Mouse (Mus musculus): ENCODE measurements around the gene Tcf7l2. TPM values are rescaled to one million over a fixed set of nuclear protein-coding genes. Genes with fewer than 3 reads are reported as not detected.

Tcf7l2 gene
- polyA plus RNA-seq, 1 experiment from 2014 or later = 189 TPM

GRCm38 (mm10) chr19:55746241-55746640, 4.6 kb downstream of the Tcf7l2 start:
- 0 out of 2 replicates have a peak, but pooled peaks cover 9% of the 10 kb centered on the region for H3K36me3 ChIP-seq
- peak overlapping the region; percentile 33 for H3K4me3 ChIP-seq (replicated peaks)
- H3K9ac ChIP-seq (replicated peaks) = peak overlapping the region; percentile 66
- no peak for ATAC-seq (ENCODE audit: insufficient number of reproducible peaks, insufficient read depth, low FRiP score, low TSS enrichment, low read depth)
- peak overlapping the region; percentile 90 for H3K4me2 ChIP-seq
- 8% methylated on average over 5 of the region's 5 CpGs for WGBS
- H3K9me3 ChIP-seq = no peaks in the 10 kb centered on the region
- peak overlapping the region; percentile 86 for H3K27ac ChIP-seq
- H3K4me1 ChIP-seq (replicated peaks) = peaks cover 69% of the 10 kb centered on the region
- H3K27me3 ChIP-seq = no peaks in the 10 kb centered on the region

- H3K4me3 ChIP-seq (replicated peaks) = peak overlapping the region; percentile 33
- ATAC-seq (ENCODE audit: insufficient number of reproducible peaks, insufficient read depth, low FRiP score, low TSS enrichment, low read depth) = no peak
- H3K9me3 ChIP-seq = no peaks in the 10 kb centered on the region
- H3K27me3 ChIP-seq = peaks cover 5% of the 10 kb centered on the region; the same call in 1 of the 2 replicates
- H3K36me3 ChIP-seq = peaks cover 19% of the 10 kb centered on the region; the same call in 1 of the 2 replicates
- peak overlapping the region; percentile 86 for H3K27ac ChIP-seq
- peak overlapping the region; percentile 90 for H3K4me2 ChIP-seq
- H3K9ac ChIP-seq (replicated peaks) = peak overlapping the region; percentile 52
- WGBS = 9% methylated on average over 13 of the region's 13 CpGs
- peaks cover 78% of the 10 kb centered on the region for H3K4me1 ChIP-seq (replicated peaks)
Observed at GRCm38 (mm10) chr19:55747237-55747925, 5.8 kb downstream of the Tcf7l2 start.

GRCm38 (mm10) chr19:55747926-55748291, 6.3 kb downstream of the Tcf7l2 start:
- H3K9ac ChIP-seq (replicated peaks) = peak overlapping the region; percentile 50; the same call in 1 of the 2 replicates
- H3K4me1 ChIP-seq (replicated peaks) = peaks cover 83% of the 10 kb centered on the region
- peak overlapping the region; percentile 33 for H3K4me3 ChIP-seq (replicated peaks)

GRCm38 (mm10) chr19:55748801-55749200, 7.2 kb downstream of the Tcf7l2 start:
- Histone ChIP-seq H3K4me1 (replicated peaks) (peaks cover 88% of the 10 kb centered on the region), H3K4me3 (replicated peaks) (peak overlapping the region; percentile 33), H3K9ac (replicated peaks) (peak overlapping the region; percentile 50), H3K27ac (peak overlapping the region; percentile 86), H3K9me3 (no peaks in the 10 kb centered on the region), H3K27me3 (peaks cover 5% of the 10 kb centered on the region; the same call in 1 of the 2 replicates), H3K4me2 (peak overlapping the region; percentile 90), H3K36me3 (peaks cover 22% of the 10 kb centered on the region)
- no peak for ATAC-seq (ENCODE audit: insufficient number of reproducible peaks, insufficient read depth, low FRiP score, low TSS enrichment, low read depth)
- 2% methylated on average over 6 of the region's 6 CpGs for WGBS

More at GRCm38 (mm10) chr19:55747926-55748291, 6.3 kb downstream of the Tcf7l2 start:
- Histone ChIP-seq H3K27me3 (peaks cover 5% of the 10 kb centered on the region; the same call in 1 of the 2 replicates), H3K36me3 (peaks cover 22% of the 10 kb centered on the region; the same call in 1 of the 2 replicates), H3K4me2 (peak overlapping the region; percentile 90), H3K27ac (peak overlapping the region; percentile 86), H3K9me3 (no peaks in the 10 kb centered on the region)
- no peak for ATAC-seq (ENCODE audit: insufficient number of reproducible peaks, insufficient read depth, low FRiP score, low TSS enrichment, low read depth)
- WGBS = 2% methylated on average over 6 of the region's 6 CpGs

GRCm38 (mm10) chr19:55749532-55749931, 7.9 kb downstream of the Tcf7l2 start:
- Histone ChIP-seq H3K4me3 (replicated peaks) (peak overlapping the region; percentile 33), H3K27me3 (peaks cover 5% of the 10 kb centered on the region; the same call in 1 of the 2 replicates), H3K36me3 (peaks cover 25% of the 10 kb centered on the region), H3K4me1 (replicated peaks) (peaks cover 94% of the 10 kb centered on the region), H3K4me2 (peak overlapping the region; percentile 90), H3K9me3 (no peaks in the 10 kb centered on the region), H3K27ac (peak overlapping the region; percentile 86), H3K9ac (replicated peaks) (peak overlapping the region; percentile 50; the same call in 1 of the 2 replicates)
- ATAC-seq (ENCODE audit: insufficient number of reproducible peaks, insufficient read depth, low FRiP score, low TSS enrichment, low read depth) = no peak
- WGBS = 2% methylated on average over 7 of the region's 7 CpGs

GRCm38 (mm10) chr19:55750048-55750447, 8.4 kb downstream of the Tcf7l2 start:
- Histone ChIP-seq H3K9ac (replicated peaks) (no peak overlapping the region), H3K9me3 (no peaks in the 10 kb centered on the region), H3K27me3 (peaks cover 5% of the 10 kb centered on the region; the same call in 1 of the 2 replicates), H3K4me2 (peak overlapping the region; percentile 90), H3K4me1 (replicated peaks) (peaks cover 93% of the 10 kb centered on the region), H3K4me3 (replicated peaks) (peak overlapping the region; percentile 33), H3K27ac (peak overlapping the region; percentile 62; the same call in 1 of the 2 replicates), H3K36me3 (peaks cover 31% of the 10 kb centered on the region)
- ATAC-seq (ENCODE audit: insufficient number of reproducible peaks, insufficient read depth, low FRiP score, low TSS enrichment, low read depth) = no peak
- WGBS = 8% methylated on average over 13 of the region's 13 CpGs

- peaks cover 90% of the 10 kb centered on the region for H3K4me1 ChIP-seq (replicated peaks)
- no peak overlapping the region for H3K9ac ChIP-seq (replicated peaks)
- H3K27me3 ChIP-seq = peaks cover 5% of the 10 kb centered on the region; the same call in 1 of the 2 replicates
- no peaks in the 10 kb centered on the region for H3K9me3 ChIP-seq
- ATAC-seq (ENCODE audit: insufficient number of reproducible peaks, insufficient read depth, low FRiP score, low TSS enrichment, low read depth) = no peak
- H3K4me2 ChIP-seq = peak overlapping the region; percentile 90
- peak overlapping the region; percentile 62; the same call in 1 of the 2 replicates for H3K27ac ChIP-seq
- WGBS = 16% methylated on average over 7 of the region's 7 CpGs
- peak overlapping the region; percentile 33; the same call in 1 of the 2 replicates for H3K4me3 ChIP-seq (replicated peaks)
- H3K36me3 ChIP-seq = peaks cover 35% of the 10 kb centered on the region
Observed at GRCm38 (mm10) chr19:55750465-55750864, 8.8 kb downstream of the Tcf7l2 start.

GRCm38 (mm10) chr19:55752861-55753260, 11.2 kb downstream of the Tcf7l2 start:
- Histone ChIP-seq H3K9ac (replicated peaks) (no peak overlapping the region), H3K9me3 (no peaks in the 10 kb centered on the region), H3K4me1 (replicated peaks) (peaks cover 92% of the 10 kb centered on the region), H3K4me2 (no peak overlapping the region), H3K4me3 (replicated peaks) (no peak overlapping the region), H3K36me3 (peaks cover 51% of the 10 kb centered on the region), H3K27ac (0 out of 2 replicates have a peak overlapping the region, but pooled peaks have one; percentile 36), H3K27me3 (peaks cover 5% of the 10 kb centered on the region; the same call in 1 of the 2 replicates)
- ATAC-seq (ENCODE audit: insufficient number of reproducible peaks, insufficient read depth, low FRiP score, low TSS enrichment, low read depth) = no peak
- 62% methylated on average over 8 of the region's 8 CpGs for WGBS

GRCm38 (mm10) chr19:55754303-55754702, 12.7 kb downstream of the Tcf7l2 start:
- Histone ChIP-seq H3K9ac (replicated peaks) (no peak overlapping the region), H3K36me3 (peaks cover 60% of the 10 kb centered on the region), H3K9me3 (no peaks in the 10 kb centered on the region), H3K27me3 (peaks cover 5% of the 10 kb centered on the region; the same call in 1 of the 2 replicates), H3K4me2 (no peak overlapping the region), H3K4me1 (replicated peaks) (peaks cover 87% of the 10 kb centered on the region), H3K4me3 (replicated peaks) (no peak overlapping the region), H3K27ac (no peak overlapping the region)
- no peak for ATAC-seq (ENCODE audit: insufficient number of reproducible peaks, insufficient read depth, low FRiP score, low TSS enrichment, low read depth)
- WGBS = 56% methylated on average over 7 of the region's 7 CpGs

GRCm38 (mm10) chr19:55755462-55755861, 13.8 kb downstream of the Tcf7l2 start:
- Histone ChIP-seq H3K4me2 (no peak overlapping the region), H3K27me3 (peaks cover 5% of the 10 kb centered on the region; the same call in 1 of the 2 replicates), H3K27ac (no peak overlapping the region), H3K4me1 (replicated peaks) (peaks cover 77% of the 10 kb centered on the region), H3K36me3 (peaks cover 58% of the 10 kb centered on the region), H3K9ac (replicated peaks) (no peak overlapping the region), H3K9me3 (no peaks in the 10 kb centered on the region), H3K4me3 (replicated peaks) (no peak overlapping the region)
- no peak for ATAC-seq (ENCODE audit: insufficient number of reproducible peaks, insufficient read depth, low FRiP score, low TSS enrichment, low read depth)
- 88% methylated on average over 9 of the region's 9 CpGs for WGBS

GRCm38 (mm10) chr19:55756707-55757106, 15.1 kb downstream of the Tcf7l2 start:
- Histone ChIP-seq H3K9ac (replicated peaks) (no peak overlapping the region), H3K4me3 (replicated peaks) (no peak overlapping the region), H3K4me2 (no peak overlapping the region), H3K27ac (0 out of 2 replicates have a peak overlapping the region, but pooled peaks have one; percentile 23), H3K36me3 (peaks cover 66% of the 10 kb centered on the region), H3K4me1 (replicated peaks) (peaks cover 64% of the 10 kb centered on the region), H3K9me3 (no peaks in the 10 kb centered on the region), H3K27me3 (peaks cover 1% of the 10 kb centered on the region; the same call in 1 of the 2 replicates)
- no peak for ATAC-seq (ENCODE audit: insufficient number of reproducible peaks, insufficient read depth, low FRiP score, low TSS enrichment, low read depth)
- 75% methylated on average over 8 of the region's 8 CpGs for WGBS

Data from limb, embryonic 12.5 days (tissue).